Mouse (Mus musculus): Measurements from ENCODE around the gene Gm21972. TPM values are rescaled to one million over a fixed set of nuclear protein-coding genes. Genes with fewer than 3 reads are reported as not detected.

Gm21972 gene
- total and polyA plus RNA-seq, 2 experiments from 2014 or later: 0.52 to 1.8 TPM

- H3K4me2 ChIP-seq (ENCODE audit: low read depth): no peak overlapping the region
These were observed 64.8 kb downstream of the Gm21972 start for GRCm38 (mm10) chr1:86198276-86198675.

GRCm38 (mm10) chr1:86199026-86199425, 65.6 kb downstream of the Gm21972 start:
- Histone ChIP-seq H3K36me3 (ENCODE audit: insufficient read depth) (peaks cover 80% of the 10 kb centered on the region), H3K9me3 (ENCODE audit: low read length) (no peaks in the 10 kb centered on the region), H3K27ac (ENCODE audit: low read depth, low read length) (no peak overlapping the region), H3K27me3 (ENCODE audit: insufficient read depth, low read length) (no peaks in the 10 kb centered on the region), H3K4me1 (ENCODE audit: insufficient read depth) (no peaks in the 10 kb centered on the region), H3K4me3 (ENCODE audit: low read depth, low read length) (no peak overlapping the region), H3K4me2 (ENCODE audit: low read depth) (no peak overlapping the region), H3K9ac (no peak overlapping the region)
- DNase-seq (no peak), ATAC-seq (no peak)
- 68% methylated on average over 5 of the region's 5 CpGs for WGBS
- no peak for TF ChIP-seq CTCF (IDR thresholded peaks at IDR 0.05; ENCODE audit: low read depth)

More at GRCm38 (mm10) chr1:86198276-86198675, 64.8 kb downstream of the Gm21972 start:
- TF ChIP-seq CTCF (IDR thresholded peaks at IDR 0.05; ENCODE audit: low read depth): no peak
- peaks cover 74% of the 10 kb centered on the region for H3K36me3 ChIP-seq (ENCODE audit: insufficient read depth)
- H3K9me3 ChIP-seq (ENCODE audit: low read length): no peaks in the 10 kb centered on the region
- H3K4me1 ChIP-seq (ENCODE audit: insufficient read depth): no peaks in the 10 kb centered on the region
- DNase-seq: no peak
- no peak for ATAC-seq
- no peak overlapping the region for H3K9ac ChIP-seq
- no peak overlapping the region for H3K27ac ChIP-seq (ENCODE audit: low read depth, low read length)
- no peak overlapping the region for H3K4me3 ChIP-seq (ENCODE audit: low read depth, low read length)
- 90% methylated on average over 6 of the region's 6 CpGs for WGBS
- no peaks in the 10 kb centered on the region for H3K27me3 ChIP-seq (ENCODE audit: insufficient read depth, low read length)

- no peak for ATAC-seq
- no peak overlapping the region for H3K27ac ChIP-seq (ENCODE audit: low read depth, low read length)
- H3K27me3 ChIP-seq (ENCODE audit: insufficient read depth, low read length): no peaks in the 10 kb centered on the region
- H3K9ac ChIP-seq: no peak overlapping the region
- H3K4me2 ChIP-seq (ENCODE audit: low read depth): no peak overlapping the region
- TF ChIP-seq CTCF (IDR thresholded peaks at IDR 0.05; ENCODE audit: low read depth): no peak
- H3K4me1 ChIP-seq (ENCODE audit: insufficient read depth): no peaks in the 10 kb centered on the region
- H3K36me3 ChIP-seq (ENCODE audit: insufficient read depth): peaks cover 84% of the 10 kb centered on the region
- no peaks in the 10 kb centered on the region for H3K9me3 ChIP-seq (ENCODE audit: low read length)
- H3K4me3 ChIP-seq (ENCODE audit: low read depth, low read length): no peak overlapping the region
- DNase-seq: no peak
These were observed 67.9 kb downstream of the Gm21972 start for GRCm38 (mm10) chr1:86201312-86201711.

GRCm38 (mm10) chr1:86202617-86203219, 69.3 kb downstream of the Gm21972 start:
- Histone ChIP-seq H3K27ac (ENCODE audit: low read depth, low read length) (no peak overlapping the region), H3K4me3 (ENCODE audit: low read depth, low read length) (no peak overlapping the region), H3K36me3 (ENCODE audit: insufficient read depth) (peaks cover 80% of the 10 kb centered on the region), H3K4me1 (ENCODE audit: insufficient read depth) (no peaks in the 10 kb centered on the region), H3K27me3 (ENCODE audit: insufficient read depth, low read length) (no peaks in the 10 kb centered on the region), H3K4me2 (ENCODE audit: low read depth) (no peak overlapping the region), H3K9me3 (ENCODE audit: low read length) (no peaks in the 10 kb centered on the region), H3K9ac (no peak overlapping the region)
- no peak for ATAC-seq
- DNase-seq: no peak
- no peak for TF ChIP-seq CTCF (IDR thresholded peaks at IDR 0.05; ENCODE audit: low read depth)
- WGBS: 83% methylated on average over 9 of the region's 9 CpGs

GRCm38 (mm10) chr1:86210676-86211075, 77.2 kb downstream of the Gm21972 start:
- Histone ChIP-seq H3K4me2 (ENCODE audit: low read depth) (no peak overlapping the region), H3K27ac (ENCODE audit: low read depth, low read length) (no peak overlapping the region), H3K9ac (no peak overlapping the region), H3K4me3 (ENCODE audit: low read depth, low read length) (no peak overlapping the region), H3K9me3 (ENCODE audit: low read length) (no peaks in the 10 kb centered on the region), H3K4me1 (ENCODE audit: insufficient read depth) (no peaks in the 10 kb centered on the region), H3K36me3 (ENCODE audit: insufficient read depth) (peaks cover 77% of the 10 kb centered on the region), H3K27me3 (ENCODE audit: insufficient read depth, low read length) (no peaks in the 10 kb centered on the region)
- no peak for TF ChIP-seq CTCF (IDR thresholded peaks at IDR 0.05; ENCODE audit: low read depth)
- DNase-seq: no peak
- WGBS: 85% methylated on average over 7 of the region's 7 CpGs
- no peak for ATAC-seq

- Histone ChIP-seq H3K27me3 (ENCODE audit: insufficient read depth, low read length) (no peaks in the 10 kb centered on the region), H3K9ac (no peak overlapping the region), H3K27ac (ENCODE audit: low read depth, low read length) (no peak overlapping the region), H3K9me3 (ENCODE audit: low read length) (no peaks in the 10 kb centered on the region), H3K4me2 (ENCODE audit: low read depth) (no peak overlapping the region), H3K4me3 (ENCODE audit: low read depth, low read length) (no peak overlapping the region), H3K4me1 (ENCODE audit: insufficient read depth) (no peaks in the 10 kb centered on the region), H3K36me3 (ENCODE audit: insufficient read depth) (peaks cover 81% of the 10 kb centered on the region)
- no peak for ATAC-seq
- TF ChIP-seq CTCF (IDR thresholded peaks at IDR 0.05; ENCODE audit: low read depth): no peak
- 93% methylated on average over 1 of the region's 1 CpGs for WGBS
- no peak for DNase-seq
These were observed 78.1 kb downstream of the Gm21972 start for GRCm38 (mm10) chr1:86211498-86211897.

Other genes with a start within 250 kb of the Gm21972 start
- 244 and 280 TPM in 2 replicates for gene Itm2c, start 239.4 kb upstream of the Gm21972 start, total RNA-seq (2014; rRNA removed)
- 244 and 246 TPM in 2 replicates for gene Itm2c, start 239.4 kb upstream of the Gm21972 start, polyA plus RNA-seq (2015; fragmentation: Nextera tagmentation; extraction: Ambion mirVana)
- 6.7 and 9.8 TPM in 2 replicates for gene 4933407L21Rik, start 205.2 kb upstream of the Gm21972 start, total RNA-seq (2014; rRNA removed)
- gene 4933407L21Rik, start 205.2 kb upstream of the Gm21972 start, polyA plus RNA-seq (2015; fragmentation: Nextera tagmentation; extraction: Ambion mirVana): 6.2 and 8.6 TPM in 2 replicates
- gene Gpr55, start 172.6 kb upstream of the Gm21972 start, total RNA-seq (2014; rRNA removed): 0.05 and 0.08 TPM in 2 replicates
- 0.08 and 0.12 TPM in 2 replicates for gene Gpr55, start 172.6 kb upstream of the Gm21972 start, polyA plus RNA-seq (2015; fragmentation: Nextera tagmentation; extraction: Ambion mirVana)
- 0.54 TPM in 1 of 2 replicates, not detected in the other for gene Spata3, start 116.8 kb upstream of the Gm21972 start, total RNA-seq (2014; rRNA removed)
- 0.92 and 0.94 TPM in 2 replicates for gene Spata3, start 116.8 kb upstream of the Gm21972 start, polyA plus RNA-seq (2015; fragmentation: Nextera tagmentation; extraction: Ambion mirVana)
- gene 2810459M11Rik, start 87.8 kb upstream of the Gm21972 start, total RNA-seq (2014; rRNA removed): 22.6 and 30.5 TPM in 2 replicates
- gene 2810459M11Rik, start 87.8 kb upstream of the Gm21972 start, polyA plus RNA-seq (2015; fragmentation: Nextera tagmentation; extraction: Ambion mirVana): 9.3 and 13.6 TPM in 2 replicates
- 106 and 133 TPM in 2 replicates for gene Psmd1, start 69.2 kb upstream of the Gm21972 start, total RNA-seq (2014; rRNA removed)
- 164 and 184 TPM in 2 replicates for gene Psmd1, start 69.2 kb upstream of the Gm21972 start, polyA plus RNA-seq (2015; fragmentation: Nextera tagmentation; extraction: Ambion mirVana)
- 0.08 TPM in 1 of 2 replicates, not detected in the other for gene Htr2b, start 21.7 kb upstream of the Gm21972 start, total RNA-seq (2014; rRNA removed)
- gene Htr2b, start 21.7 kb upstream of the Gm21972 start, polyA plus RNA-seq (2015; fragmentation: Nextera tagmentation; extraction: Ambion mirVana): 0.22 TPM in 1 of 2 replicates, not detected in the other
- gene Armc9, start 21.1 kb downstream of the Gm21972 start, total RNA-seq (2014; rRNA removed): 25.9 and 29.1 TPM in 2 replicates
- 30.8 and 35.2 TPM in 2 replicates for gene Armc9, start 21.1 kb downstream of the Gm21972 start, polyA plus RNA-seq (2015; fragmentation: Nextera tagmentation; extraction: Ambion mirVana)
- gene B3gnt7, start 169.2 kb downstream of the Gm21972 start, total RNA-seq (2014; rRNA removed): 10.6 and 11.1 TPM in 2 replicates
- 10.7 and 11.7 TPM in 2 replicates for gene B3gnt7, start 169.2 kb downstream of the Gm21972 start, polyA plus RNA-seq (2015; fragmentation: Nextera tagmentation; extraction: Ambion mirVana)
- gene Ncl, start 225.8 kb downstream of the Gm21972 start, total RNA-seq (2014; rRNA removed): 35.9 and 50.6 TPM in 2 replicates
- gene Ncl, start 225.8 kb downstream of the Gm21972 start, polyA plus RNA-seq (2015; fragmentation: Nextera tagmentation; extraction: Ambion mirVana): 164 and 210 TPM in 2 replicates